Comparison of ENCODE assay signal across 8 mouse cellular contexts in genomic region chr12:111513673-111514072, GRCm38 (mm10). TPM values are rescaled to one million over a fixed set of nuclear protein-coding genes. Genes with fewer than 3 reads are reported as not detected.
DNase-seq lines count a peak whose midpoint lies in the region; ATAC-seq lines count a peak whose summit lies in the region.

No protein-coding gene starts in this region.

- peak; percentile 23 to 56 for DNase-seq in frontal cortex, postnatal 10 days (ENCODE audit: low spot score in 2 of 2)
- no peak for DNase-seq in frontal cortex, postnatal 25 days (ENCODE audit: low spot score in 2 of 2)
- peak; percentile 66 for DNase-seq in left cerebral cortex, postnatal 4 days
- DNase-seq in left cerebral cortex, adult 18-20 months (ENCODE audit: low spot score in 2 of 2), result no peak
- DNase-seq in adrenal gland, adult 2 months, result peak; percentile 85
- DNase-seq in kidney, postnatal 10 days, result peak; percentile 55
- no peak for DNase-seq in yolk sac, embryonic 10.5 days (ENCODE audit: low spot score)

- no peak for ATAC-seq in CD4-positive, CD25-positive, alpha-beta regulatory T cell, adult 4 months

- intact Hi-C loops in left cerebral cortex, postnatal 4 days (cut with DNase I), result no loop called here

RNA-seq across cellular contexts. Expression of gene Eif5, which starts 24.1 kb away (rescaled TPM):
- total RNA-seq in left cerebral cortex, postnatal 4 days (2021), result 100 to 1,000 TPM; 270 to 278 TPM
- total RNA-seq in left cerebral cortex, adult 18-20 months (2021), result 100 to 1,000 TPM; 247 to 250 TPM
- total RNA-seq in adrenal gland, adult 2 months (2021), result 100 to 1,000 TPM; 327 to 470 TPM
- polyA plus RNA-seq in adrenal gland, adult 2 months (2012; rRNA removed), result 210 and 254 TPM in 2 replicates
- polyA plus RNA-seq in CD4-positive, CD25-positive, alpha-beta regulatory T cell, adult 4 months (2017; shearing (Covaris generic)), result 100 to 1,000 TPM in 1 of 2 experiments, 10 to 100 TPM in 1; 76.9 to 116 TPM

RNA-seq across cellular contexts. Expression of gene Gm266, which starts 28.1 kb away (rescaled TPM):
- total RNA-seq in left cerebral cortex, postnatal 4 days (2021), result 1 to 10 TPM; 2.2 to 2.8 TPM
- total RNA-seq in left cerebral cortex, adult 18-20 months (2021), result 1 to 10 TPM; 3.4 to 5.0 TPM
- total RNA-seq in adrenal gland, adult 2 months (2021), result under 1 TPM in 1 of 2 experiments, not detected in 1; 0.23 TPM
- 0.10 and 1.2 TPM in 2 replicates for polyA plus RNA-seq in adrenal gland, adult 2 months (2012; rRNA removed)
- polyA plus RNA-seq in CD4-positive, CD25-positive, alpha-beta regulatory T cell, adult 4 months (2017; shearing (Covaris generic)), result not detected

Comparison
In these comparisons a context has a peak if more than half of its experiments do, and no peak if none do; other contexts are left out.
1. DNase-seq: peak in frontal cortex, postnatal 10 days (2 of 2), left cerebral cortex, postnatal 4 days (single experiment), adrenal gland, adult 2 months (single experiment) and kidney, postnatal 10 days (single experiment); none in frontal cortex, postnatal 25 days (0 of 2), left cerebral cortex, adult 18-20 months (0 of 2) and yolk sac, embryonic 10.5 days (single experiment).